17 mouse cellular contexts compared by ENCODE assay signal in the genomic region with DNA sequence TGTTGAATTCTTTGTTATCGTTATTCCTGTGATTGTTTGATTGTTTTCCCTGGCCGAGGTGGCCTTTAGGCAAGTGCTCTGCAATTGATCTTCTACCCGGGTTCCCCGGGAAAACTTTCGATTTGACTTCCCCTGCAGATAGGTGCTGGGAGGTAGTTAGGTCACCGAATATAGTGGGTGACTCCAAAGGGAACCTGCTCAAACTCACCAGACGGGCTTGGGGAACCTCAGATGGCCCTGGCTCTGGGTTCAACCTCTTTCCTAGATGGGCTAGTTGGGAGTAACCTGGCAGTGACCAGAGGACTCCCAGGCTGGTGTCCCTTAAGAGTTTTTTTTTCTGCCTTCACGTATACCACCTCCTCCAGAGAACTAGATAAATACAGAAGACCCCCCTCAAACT. TPM values are rescaled to one million over a fixed set of nuclear protein-coding genes. Genes with fewer than 3 reads are reported as not detected.
A peak's percentile ranks its signal among the peaks of the same experiment; 100 is the strongest.
DNase-seq lines count a peak whose midpoint lies in the region; ATAC-seq and TF ChIP-seq lines count a peak whose summit lies in the region.
"Had no signal": no experiment of that assay in that cellular context is flagged by ENCODE, and none has a peak within 500 bp of the region (broad histone marks: within the 10 kb centered on the region; RNA-seq: fewer than 3 reads in every experiment).

No protein-coding gene starts in this region.

- H3K4me3 ChIP-seq in heart, embryonic 16.5 days (ENCODE audit: low read length): peak overlapping the region; percentile 53
- H3K4me3 ChIP-seq in midbrain, embryonic 14.5 days (replicated peaks; ENCODE audit: low read depth, low read length): no peak overlapping the region
- H3K4me3 ChIP-seq in midbrain, embryonic 16.5 days (ENCODE audit: low read depth, low read length): no peak overlapping the region
- no peak overlapping the region; the same call in 1 of the 2 replicates for H3K4me3 ChIP-seq in limb, embryonic 10.5 days
- H3K4me3 ChIP-seq in stomach, postnatal 0 days (ENCODE audit: low read depth, low read length): peak overlapping the region; percentile 42; the same call in 1 of the 2 replicates

- no peak for DNase-seq in heart, postnatal 14 days
- peak; percentile 14 for DNase-seq in midbrain, embryonic 14.5 days
- DNase-seq in limb, embryonic 10.5 days (ENCODE audit: low spot score): peak; percentile 41
- no peak for DNase-seq in stomach, postnatal 0 days (ENCODE audit: low spot score)
- no peak for DNase-seq in lung, adult 18-20 months
- DNase-seq: adrenal gland, adult 2 months; cerebellum, adult 2 months; heart, postnatal 4 days; kidney, postnatal 14 days; lung, adult 2 months; retina, postnatal 1 day had no signal

- no peak overlapping the region for H3K9ac ChIP-seq in heart, embryonic 16.5 days (ENCODE audit: low read length)
- no peak overlapping the region for H3K9ac ChIP-seq in midbrain, embryonic 14.5 days (replicated peaks; ENCODE audit: low read length)
- H3K9ac ChIP-seq in midbrain, embryonic 16.5 days (ENCODE audit: low read depth, low read length): no peak overlapping the region
- no peak overlapping the region for H3K9ac ChIP-seq in stomach, postnatal 0 days (ENCODE audit: low read length)

- whole genome bisulfite sequencing in heart, embryonic 16.5 days: 2% methylated on average over 8 of the region's 8 CpGs
- WGBS in midbrain, embryonic 14.5 days: 2% methylated on average over 8 of the region's 8 CpGs
- WGBS in midbrain, embryonic 16.5 days: 2% methylated on average over 8 of the region's 8 CpGs
- 2% methylated on average over 8 of the region's 8 CpGs for whole genome bisulfite sequencing in limb, embryonic 10.5 days
- WGBS in stomach, postnatal 0 days: 12% methylated on average over 8 of the region's 8 CpGs

- H3K9me3 ChIP-seq in heart, embryonic 16.5 days (replicated peaks; ENCODE audit: control insufficient read depth, low read length): no peaks in the 10 kb centered on the region
- H3K9me3 ChIP-seq in midbrain, embryonic 14.5 days (ENCODE audit: control insufficient read depth, low read length): no peaks in the 10 kb centered on the region
- H3K9me3 ChIP-seq in midbrain, embryonic 16.5 days (replicated peaks; ENCODE audit: control insufficient read depth, low read length, poor library complexity, severe bottlenecking): no peaks in the 10 kb centered on the region; the same call in 1 of the 2 replicates
- no peaks in the 10 kb centered on the region for H3K9me3 ChIP-seq in limb, embryonic 10.5 days (replicated peaks)
- H3K9me3 ChIP-seq in stomach, postnatal 0 days (ENCODE audit: control insufficient read depth, low read length): no peaks in the 10 kb centered on the region

- no peaks in the 10 kb centered on the region for H3K36me3 ChIP-seq in heart, embryonic 16.5 days (ENCODE audit: control insufficient read depth, insufficient read depth)
- H3K36me3 ChIP-seq in midbrain, embryonic 14.5 days (ENCODE audit: control insufficient read depth, insufficient read depth, low read length): no peaks in the 10 kb centered on the region
- no peaks in the 10 kb centered on the region for H3K36me3 ChIP-seq in midbrain, embryonic 16.5 days (ENCODE audit: control insufficient read depth, insufficient read depth, low read length)
- H3K36me3 ChIP-seq in limb, embryonic 10.5 days: no peaks in the 10 kb centered on the region
- no peaks in the 10 kb centered on the region for H3K36me3 ChIP-seq in stomach, postnatal 0 days (ENCODE audit: control insufficient read depth, insufficient read depth, low read length)
- H3K36me3 ChIP-seq: G1E had no signal

- no peak for TF ChIP-seq CTCF in stomach, postnatal 0 days (IDR thresholded peaks at IDR 0.05; ENCODE audit: low read depth)

- no peak for TF ChIP-seq EP300 in stomach, postnatal 0 days (optimal IDR thresholded peaks at IDR 0.05)

- intact Hi-C loops in heart, postnatal 14 days (cut with DNase I): loop anchor here (5.0 kb wide), 1 partner anchor 67 kb away; no protein-coding TSS in a partner anchor

- ATAC-seq in heart, embryonic 16.5 days (replicated peaks; ENCODE audit: extremely low read depth, insufficient read depth, low FRiP score): no peak
- ATAC-seq in midbrain, embryonic 14.5 days (ENCODE audit: low FRiP score, low TSS enrichment): no peak
- no peak for ATAC-seq in midbrain, embryonic 16.5 days
- no peak for ATAC-seq in stomach, postnatal 0 days (ENCODE audit: low FRiP score, low TSS enrichment)
- ATAC-seq: intestine, embryonic 16.5 days had no signal

- H3K27me3 ChIP-seq in heart, embryonic 16.5 days (ENCODE audit: control insufficient read depth, insufficient read depth, low read length): peaks cover 79% of the 10 kb centered on the region
- peaks cover 88% of the 10 kb centered on the region for H3K27me3 ChIP-seq in midbrain, embryonic 14.5 days (ENCODE audit: control insufficient read depth, insufficient read depth, low read length)
- peaks cover 60% of the 10 kb centered on the region for H3K27me3 ChIP-seq in midbrain, embryonic 16.5 days (ENCODE audit: control insufficient read depth, insufficient read depth, low read depth, low read length)
- peaks cover 92% of the 10 kb centered on the region for H3K27me3 ChIP-seq in limb, embryonic 10.5 days (ENCODE audit: low read depth, poor library complexity, severe bottlenecking)
- H3K27me3 ChIP-seq in stomach, postnatal 0 days (ENCODE audit: control insufficient read depth, insufficient read depth, low read length): peaks cover 22% of the 10 kb centered on the region; the same call in 1 of the 2 replicates

- H3K4me2 ChIP-seq in heart, embryonic 16.5 days (ENCODE audit: low read depth, low read length): no peak overlapping the region
- no peak overlapping the region for H3K4me2 ChIP-seq in midbrain, embryonic 14.5 days (ENCODE audit: low read length)
- no peak overlapping the region for H3K4me2 ChIP-seq in midbrain, embryonic 16.5 days (ENCODE audit: low read length)
- H3K4me2 ChIP-seq in stomach, postnatal 0 days (replicated peaks; ENCODE audit: low read depth): no peak overlapping the region

- peaks cover 19% of the 10 kb centered on the region for H3K4me1 ChIP-seq in heart, embryonic 16.5 days (ENCODE audit: control insufficient read depth, insufficient read depth, low read length)
- H3K4me1 ChIP-seq in midbrain, embryonic 14.5 days (ENCODE audit: control insufficient read depth, insufficient read depth, low read length): peaks cover 18% of the 10 kb centered on the region
- H3K4me1 ChIP-seq in midbrain, embryonic 16.5 days (ENCODE audit: control insufficient read depth, insufficient read depth, low read length): peaks cover 15% of the 10 kb centered on the region
- H3K4me1 ChIP-seq in limb, embryonic 10.5 days: peaks cover 32% of the 10 kb centered on the region
- no peaks in the 10 kb centered on the region for H3K4me1 ChIP-seq in stomach, postnatal 0 days (replicated peaks; ENCODE audit: control insufficient read depth, insufficient read depth)

- no peak overlapping the region for H3K27ac ChIP-seq in heart, embryonic 16.5 days (ENCODE audit: low read length)
- H3K27ac ChIP-seq in midbrain, embryonic 14.5 days (replicated peaks; ENCODE audit: low read depth, low read length): no peak overlapping the region
- H3K27ac ChIP-seq in midbrain, embryonic 16.5 days (ENCODE audit: low read length): no peak overlapping the region
- H3K27ac ChIP-seq in limb, embryonic 10.5 days: no peak overlapping the region
- no peak overlapping the region for H3K27ac ChIP-seq in stomach, postnatal 0 days (replicated peaks)

RNA-seq across cellular contexts. Expression of a gene that starts 2.5 kb away (rescaled TPM):
- polyA plus RNA-seq in heart, embryonic 16.5 days (2015; fragmentation: Nextera tagmentation; extraction: Ambion mirVana): 2.5 and 4.8 TPM in 2 replicates
- under 1 TPM; 0.19 to 0.44 TPM for total RNA-seq in heart, postnatal 14 days (2021)
- 0.09 TPM in 1 of 2 replicates, not detected in the other for polyA plus RNA-seq in midbrain, embryonic 14.5 days (2014; fragmentation: Nextera tagmentation; extraction: Ambion mirVana)
- 0.23 TPM in 1 of 2 replicates, not detected in the other for polyA plus RNA-seq in midbrain, embryonic 16.5 days (2015; fragmentation: Nextera tagmentation; extraction: Ambion mirVana)
- 2.6 and 5.6 TPM in 2 replicates for polyA plus RNA-seq in limb, embryonic 10.5 days (2016; fragmentation: Nextera tagmentation; extraction: Ambion mirVana)
- polyA plus RNA-seq in stomach, postnatal 0 days (2015; fragmentation: Nextera tagmentation; extraction: Ambion mirVana): 1.2 and 1.3 TPM in 2 replicates
- total RNA-seq: G1E; heart, postnatal 4 days; monocyte, adult 5-6 weeks; neutrophil, adult 5-6 weeks had no signal
- polyA plus RNA-seq: cerebellum, adult 2 months; G1E had no signal

Comparison
In these comparisons a context has a peak if more than half of its experiments do, and no peak if none do; other contexts are left out.
1. H3K4me3 ChIP-seq: peak in heart, embryonic 16.5 days (single experiment) and stomach, postnatal 0 days (single experiment); none in midbrain, embryonic 14.5 days (single experiment), midbrain, embryonic 16.5 days (single experiment) and limb, embryonic 10.5 days (single experiment).
2. DNase-seq: peak in midbrain, embryonic 14.5 days (single experiment) and limb, embryonic 10.5 days (single experiment); none in heart, postnatal 14 days (0 of 2), stomach, postnatal 0 days (single experiment) and lung, adult 18-20 months (0 of 2).